Mouse (Mus musculus): ENCODE results near the gene Rnft2. TPM values are rescaled to one million over a fixed set of nuclear protein-coding genes. Genes with fewer than 3 reads are reported as not detected.

The Rnft2 gene
- polyA plus RNA-seq, 1 experiment from 2014 or later = 11.9 TPM

GRCm38 (mm10) chr5:118260055-118260454 is 15.1 kb upstream of the Rnft2 start:
- 91% methylated on average over 10 of the region's 10 CpGs for WGBS
- Histone ChIP-seq H3K4me1 (ENCODE audit: control insufficient read depth, insufficient read depth, low read length) (peaks cover 5% of the 10 kb centered on the region; the same call in 1 of the 2 replicates), H3K4me3 (ENCODE audit: low read depth, low read length) (no peak overlapping the region), H3K36me3 (ENCODE audit: control insufficient read depth, insufficient read depth, low read length) (peaks cover 32% of the 10 kb centered on the region), H3K27ac (ENCODE audit: low read length) (no peak overlapping the region), H3K4me2 (ENCODE audit: low read length) (no peak overlapping the region), H3K9ac (ENCODE audit: low read depth, low read length) (no peak overlapping the region), H3K27me3 (ENCODE audit: control insufficient read depth, insufficient read depth, low read depth, low read length) (no peaks in the 10 kb centered on the region), H3K9me3 (replicated peaks; ENCODE audit: control insufficient read depth, low read length, poor library complexity, severe bottlenecking) (no peaks in the 10 kb centered on the region)
- ATAC-seq = no peak

DNA sequence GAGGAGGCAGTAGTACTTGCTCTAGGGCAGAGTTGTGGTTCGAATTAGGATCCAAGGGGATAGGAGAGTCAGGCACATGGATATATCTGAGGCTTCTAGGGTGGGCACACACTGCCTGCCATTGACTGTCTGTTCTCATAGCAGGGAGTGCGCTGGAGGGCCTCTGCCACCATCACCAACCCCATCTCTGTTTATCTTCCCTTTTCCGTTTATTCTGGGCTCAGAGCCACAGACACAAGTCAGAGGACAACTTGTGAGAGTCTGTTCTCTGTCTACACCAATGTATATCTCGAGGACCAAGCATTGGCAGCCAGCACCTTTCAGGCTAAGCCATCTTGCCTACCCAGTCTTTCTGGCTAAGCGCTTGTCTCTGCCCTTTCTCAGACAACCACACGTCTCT is 14.7 kb upstream of the Rnft2 start:
- peaks cover 32% of the 10 kb centered on the region for H3K36me3 ChIP-seq (ENCODE audit: control insufficient read depth, insufficient read depth, low read length)

DNA sequence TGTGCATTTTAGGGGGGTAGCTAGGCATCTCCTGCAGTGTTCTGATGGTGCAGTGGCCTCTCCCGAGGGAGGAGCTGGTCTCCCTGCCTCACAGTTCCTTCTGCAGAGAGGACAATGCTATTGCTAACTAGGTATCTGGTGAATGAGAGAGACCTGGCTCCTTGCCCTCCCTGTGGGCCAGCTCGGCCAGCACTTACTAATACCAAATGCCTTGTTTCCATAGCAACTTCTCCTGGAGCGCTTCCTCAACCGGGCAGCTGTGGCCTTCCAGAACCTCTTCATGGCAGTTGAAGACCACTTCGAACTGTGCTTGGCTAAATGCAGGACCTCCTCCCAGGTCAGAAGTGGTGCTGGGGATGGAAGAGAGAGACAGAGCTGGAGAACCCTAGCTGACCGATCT is 14.2 kb upstream of the Rnft2 start:
- H3K4me3 ChIP-seq (ENCODE audit: low read depth, low read length) = no peak overlapping the region
- peaks cover 5% of the 10 kb centered on the region; the same call in 1 of the 2 replicates for H3K4me1 ChIP-seq (ENCODE audit: control insufficient read depth, insufficient read depth, low read length)
- H3K27me3 ChIP-seq (ENCODE audit: control insufficient read depth, insufficient read depth, low read depth, low read length) = no peaks in the 10 kb centered on the region
- peak; percentile 25; the same call in 1 of the 2 replicates for ATAC-seq
- no peak overlapping the region for H3K4me2 ChIP-seq (ENCODE audit: low read length)
- no peak overlapping the region for H3K9ac ChIP-seq (ENCODE audit: low read depth, low read length)
- peaks cover 32% of the 10 kb centered on the region for H3K36me3 ChIP-seq (ENCODE audit: control insufficient read depth, insufficient read depth, low read length)
- no peaks in the 10 kb centered on the region for H3K9me3 ChIP-seq (replicated peaks; ENCODE audit: control insufficient read depth, low read length, poor library complexity, severe bottlenecking)
- 0 out of 2 replicates have a peak overlapping the region, but pooled peaks have one; percentile 7 for H3K27ac ChIP-seq (ENCODE audit: low read length)
- 46% methylated on average over 6 of the region's 6 CpGs for WGBS

More for the DNA sequence above, 14.7 kb upstream of the Rnft2 start:
- Histone ChIP-seq H3K27ac (ENCODE audit: low read length) (no peak overlapping the region), H3K4me1 (ENCODE audit: control insufficient read depth, insufficient read depth, low read length) (peaks cover 5% of the 10 kb centered on the region; the same call in 1 of the 2 replicates), H3K9me3 (replicated peaks; ENCODE audit: control insufficient read depth, low read length, poor library complexity, severe bottlenecking) (no peaks in the 10 kb centered on the region), H3K4me2 (ENCODE audit: low read length) (no peak overlapping the region), H3K4me3 (ENCODE audit: low read depth, low read length) (no peak overlapping the region), H3K27me3 (ENCODE audit: control insufficient read depth, insufficient read depth, low read depth, low read length) (no peaks in the 10 kb centered on the region), H3K9ac (ENCODE audit: low read depth, low read length) (no peak overlapping the region)
- ATAC-seq = no peak
- WGBS = 86% methylated on average over 6 of the region's 6 CpGs

DNA sequence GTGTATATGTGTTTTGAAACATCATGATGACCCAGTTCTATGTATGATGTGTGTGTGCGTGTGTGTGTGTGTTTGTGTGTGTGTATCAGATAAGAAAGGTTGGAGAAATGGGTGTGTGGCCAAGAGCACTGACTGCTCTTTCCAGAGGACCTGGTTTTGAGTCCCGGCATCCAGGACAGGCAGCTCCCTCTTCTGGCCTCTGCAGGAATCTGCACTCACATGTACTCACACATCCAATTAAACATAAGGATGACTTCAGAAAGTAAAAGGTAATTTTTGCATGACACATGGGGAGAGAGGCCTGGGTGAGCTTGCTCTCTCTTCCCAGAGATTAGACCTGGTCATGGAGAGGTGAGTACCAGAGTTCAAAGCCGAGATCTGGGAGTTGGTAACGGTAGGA is 12.1 kb upstream of the Rnft2 start:
- Histone ChIP-seq H3K4me1 (ENCODE audit: control insufficient read depth, insufficient read depth, low read length) (peaks cover 5% of the 10 kb centered on the region; the same call in 1 of the 2 replicates), H3K4me2 (ENCODE audit: low read length) (no peak overlapping the region), H3K27ac (ENCODE audit: low read length) (no peak overlapping the region), H3K9ac (ENCODE audit: low read depth, low read length) (no peak overlapping the region), H3K27me3 (ENCODE audit: control insufficient read depth, insufficient read depth, low read depth, low read length) (no peaks in the 10 kb centered on the region), H3K9me3 (replicated peaks; ENCODE audit: control insufficient read depth, low read length, poor library complexity, severe bottlenecking) (no peaks in the 10 kb centered on the region), H3K36me3 (ENCODE audit: control insufficient read depth, insufficient read depth, low read length) (peaks cover 22% of the 10 kb centered on the region), H3K4me3 (ENCODE audit: low read depth, low read length) (no peak overlapping the region)
- no peak for ATAC-seq
- 97% methylated on average over 4 of the region's 4 CpGs for WGBS

- H3K27me3 ChIP-seq (ENCODE audit: control insufficient read depth, insufficient read depth, low read depth, low read length) = no peaks in the 10 kb centered on the region
- no peak overlapping the region for H3K9ac ChIP-seq (ENCODE audit: low read depth, low read length)
- H3K27ac ChIP-seq (ENCODE audit: low read length) = no peak overlapping the region
- no peak overlapping the region for H3K4me2 ChIP-seq (ENCODE audit: low read length)
- no peaks in the 10 kb centered on the region for H3K9me3 ChIP-seq (replicated peaks; ENCODE audit: control insufficient read depth, low read length, poor library complexity, severe bottlenecking)
- H3K4me3 ChIP-seq (ENCODE audit: low read depth, low read length) = no peak overlapping the region
- WGBS = 87% methylated on average over 3 of the region's 3 CpGs
- no peak for ATAC-seq
- H3K36me3 ChIP-seq (ENCODE audit: control insufficient read depth, insufficient read depth, low read length) = peaks cover 16% of the 10 kb centered on the region
- H3K4me1 ChIP-seq (ENCODE audit: control insufficient read depth, insufficient read depth, low read length) = 0 out of 2 replicates have a peak, but pooled peaks cover 2% of the 10 kb centered on the region
Measured at GRCm38 (mm10) chr5:118253551-118253950, 8.6 kb upstream of the Rnft2 start.

DNA sequence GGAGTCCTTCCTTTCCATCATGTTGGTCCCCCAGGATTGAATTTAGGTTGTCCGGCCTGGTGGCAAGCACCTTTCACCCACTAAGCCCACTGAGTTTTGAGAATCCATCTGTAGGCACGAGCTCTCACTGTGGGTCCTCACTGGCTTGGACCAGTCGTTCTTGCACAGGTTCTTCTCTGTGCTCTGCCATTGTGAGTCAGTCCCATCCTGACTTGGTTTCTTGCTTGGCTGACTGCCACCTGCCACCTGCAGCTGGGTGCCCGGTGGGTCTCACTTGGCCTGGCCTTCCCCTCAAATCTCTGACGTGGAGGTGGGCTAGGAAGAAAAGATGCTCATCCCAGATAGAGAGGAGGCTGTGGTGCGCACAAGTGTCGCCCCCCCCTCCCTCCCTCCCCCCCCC is 6.1 kb upstream of the Rnft2 start:
- 74% methylated on average over 7 of the region's 7 CpGs for WGBS
- Histone ChIP-seq H3K36me3 (ENCODE audit: control insufficient read depth, insufficient read depth, low read length) (peaks cover 2% of the 10 kb centered on the region; the same call in 1 of the 2 replicates), H3K9me3 (replicated peaks; ENCODE audit: control insufficient read depth, low read length, poor library complexity, severe bottlenecking) (no peaks in the 10 kb centered on the region), H3K27me3 (ENCODE audit: control insufficient read depth, insufficient read depth, low read depth, low read length) (no peaks in the 10 kb centered on the region), H3K4me1 (ENCODE audit: control insufficient read depth, insufficient read depth, low read length) (peaks cover 16% of the 10 kb centered on the region), H3K4me3 (ENCODE audit: low read depth, low read length) (no peak overlapping the region), H3K9ac (ENCODE audit: low read depth, low read length) (no peak overlapping the region), H3K27ac (ENCODE audit: low read length) (no peak overlapping the region), H3K4me2 (ENCODE audit: low read length) (no peak overlapping the region)
- no peak for ATAC-seq

DNA sequence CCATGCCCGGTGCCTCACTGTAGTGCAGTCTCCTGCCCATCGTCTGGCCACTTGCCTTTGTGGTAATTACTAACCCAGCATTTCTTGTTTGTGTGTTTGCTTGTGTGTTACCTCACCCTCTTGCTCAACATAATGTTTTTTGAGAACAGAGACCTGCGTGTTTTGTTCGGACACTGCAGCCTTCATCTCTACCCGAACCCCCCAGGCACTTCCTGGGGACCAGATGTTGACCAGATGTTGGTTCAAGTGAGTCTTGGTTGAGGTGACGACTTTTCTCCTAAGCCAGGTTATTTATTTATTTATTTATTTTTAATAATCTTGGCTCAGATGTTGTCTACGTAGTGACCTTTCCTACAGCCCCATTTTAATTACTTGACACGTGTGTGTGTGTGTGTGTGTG is 2.5 kb upstream of the Rnft2 start:
- no peak for ATAC-seq
- 89% methylated on average over 8 of the region's 8 CpGs for WGBS
- Histone ChIP-seq H3K27me3 (ENCODE audit: control insufficient read depth, insufficient read depth, low read depth, low read length) (no peaks in the 10 kb centered on the region), H3K36me3 (ENCODE audit: control insufficient read depth, insufficient read depth, low read length) (peaks cover 2% of the 10 kb centered on the region; the same call in 1 of the 2 replicates), H3K4me2 (ENCODE audit: low read length) (no peak overlapping the region), H3K9ac (ENCODE audit: low read depth, low read length) (no peak overlapping the region), H3K4me1 (ENCODE audit: control insufficient read depth, insufficient read depth, low read length) (peaks cover 25% of the 10 kb centered on the region), H3K9me3 (replicated peaks; ENCODE audit: control insufficient read depth, low read length, poor library complexity, severe bottlenecking) (no peaks in the 10 kb centered on the region), H3K4me3 (ENCODE audit: low read depth, low read length) (no peak overlapping the region), H3K27ac (ENCODE audit: low read length) (no peak overlapping the region)

DNA sequence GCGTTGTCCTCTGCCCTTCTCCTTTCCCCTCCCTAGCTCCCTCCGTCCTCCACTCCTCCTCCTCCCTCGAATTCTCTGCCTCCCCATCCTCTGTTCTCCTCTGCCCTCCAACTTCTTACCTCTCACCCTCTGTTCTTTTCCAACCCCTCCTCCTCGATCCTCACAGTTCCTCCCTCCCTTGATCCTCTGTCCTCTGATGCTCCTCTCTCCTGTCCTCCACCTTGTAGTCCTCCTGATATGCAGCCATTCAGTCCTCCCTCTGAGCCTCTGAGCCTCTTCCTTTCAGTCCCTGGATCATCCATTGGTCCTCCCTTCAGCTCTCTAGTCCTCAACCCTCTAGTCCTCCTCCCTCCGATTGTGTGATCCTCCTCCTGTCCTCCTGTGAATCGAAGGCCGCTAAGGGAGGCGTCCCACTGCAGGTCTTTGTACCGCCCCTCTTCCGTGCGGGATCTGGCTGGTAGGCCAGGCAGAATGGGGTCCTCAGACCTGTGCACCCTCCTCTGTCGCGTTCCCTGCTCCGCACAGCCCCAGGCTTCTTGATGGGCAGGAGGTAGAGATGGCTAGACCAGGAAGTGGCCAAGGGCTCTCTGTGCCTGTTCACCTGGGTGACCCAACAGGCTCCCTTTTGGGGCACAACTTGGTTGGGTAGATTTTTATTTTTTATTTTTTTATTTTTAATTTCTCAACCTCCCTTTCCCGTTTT is 841 bp upstream of the Rnft2 start:
- Histone ChIP-seq H3K9me3 (replicated peaks; ENCODE audit: control insufficient read depth, low read length, poor library complexity, severe bottlenecking) (no peaks in the 10 kb centered on the region), H3K4me1 (ENCODE audit: control insufficient read depth, insufficient read depth, low read length) (peaks cover 23% of the 10 kb centered on the region), H3K4me2 (ENCODE audit: low read length) (peak overlapping the region; percentile 96), H3K4me3 (ENCODE audit: low read depth, low read length) (peak overlapping the region; percentile 69), H3K36me3 (ENCODE audit: control insufficient read depth, insufficient read depth, low read length) (peaks cover 6% of the 10 kb centered on the region), H3K27me3 (ENCODE audit: control insufficient read depth, insufficient read depth, low read depth, low read length) (no peaks in the 10 kb centered on the region), H3K27ac (ENCODE audit: low read length) (peak overlapping the region; percentile 51), H3K9ac (ENCODE audit: low read depth, low read length) (peak overlapping the region; percentile 80)
- peak; percentile 4 for ATAC-seq
- 6% methylated on average over 15 of the region's 15 CpGs for WGBS

DNA sequence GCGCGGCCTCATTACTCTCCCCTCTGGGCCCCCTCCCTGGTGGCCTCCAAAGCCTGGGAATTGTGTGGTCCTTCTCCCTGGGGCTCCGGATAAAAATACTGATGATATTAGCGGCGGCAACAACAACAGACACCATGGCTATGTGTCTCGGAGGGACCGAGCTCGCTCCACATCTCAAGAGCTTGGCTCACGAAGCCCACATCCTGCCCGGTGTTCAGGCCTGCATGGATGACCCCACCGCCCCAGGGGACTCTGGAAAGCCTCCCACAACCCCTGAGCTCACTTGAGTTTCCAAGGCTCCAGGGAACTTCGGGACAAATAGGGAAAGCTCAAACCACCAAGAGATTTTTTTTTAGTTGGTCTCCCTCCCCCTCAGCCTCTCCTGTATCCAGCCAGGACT is 5.2 kb downstream of the Rnft2 start:
- Histone ChIP-seq H3K36me3 (ENCODE audit: control insufficient read depth, insufficient read depth, low read length) (peaks cover 16% of the 10 kb centered on the region), H3K4me2 (ENCODE audit: low read length) (no peak overlapping the region)
- 87% methylated on average over 12 of the region's 12 CpGs for WGBS

More for the DNA sequence above, 5.2 kb downstream of the Rnft2 start:
- no peaks in the 10 kb centered on the region for H3K27me3 ChIP-seq (ENCODE audit: control insufficient read depth, insufficient read depth, low read depth, low read length)
- no peak overlapping the region for H3K4me3 ChIP-seq (ENCODE audit: low read depth, low read length)
- no peak overlapping the region for H3K9ac ChIP-seq (ENCODE audit: low read depth, low read length)
- no peak for ATAC-seq
- H3K9me3 ChIP-seq (replicated peaks; ENCODE audit: control insufficient read depth, low read length, poor library complexity, severe bottlenecking) = no peaks in the 10 kb centered on the region
- no peak overlapping the region for H3K27ac ChIP-seq (ENCODE audit: low read length)
- H3K4me1 ChIP-seq (ENCODE audit: control insufficient read depth, insufficient read depth, low read length) = peaks cover 7% of the 10 kb centered on the region

All from midbrain, embryonic 16.5 days (tissue).